Mouse (Mus musculus) midbrain, embryonic 14.5 days (tissue): ENCODE measurements at regions not wholly inside any gene's neighbourhood (a gene's known extent, or its start where the extent isn't known, plus 50 kb on each side); places are given as distances from the start of the nearest gene placed in this dataset.

Source experiments
- ATAC-seq: fragments of 200-750 bp; cut with Nextera tagmentation; 2 replicates; pipeline ENCODE4 v1.8.0; 2017; ENCODE audit warnings: moderate number of reproducible peaks, moderate library complexity; ENCODE audit not compliant: low FRiP score, low TSS enrichment
- DNase-seq: peaks from one replicate; pipeline ENCODE4 v3.0.0-alpha.2; 2015
- H3K27ac ChIP-seq: fragments of 300-500 bp; sonication (generic); replicated peaks from 2 replicates; pipeline ENCODE4 v1.5.1; 2014; ENCODE audit warnings: mild to moderate bottlenecking, low read depth, low read length, moderate library complexity
- H3K27me3 ChIP-seq: fragments of 300-500 bp; sonication (generic); 2 replicates; pipeline ENCODE4 v1.6.1; 2014; ENCODE audit warnings: low read length, control low read depth, mixed read lengths; ENCODE audit not compliant: control insufficient read depth, insufficient read depth
- H3K36me3 ChIP-seq: fragments of 300-500 bp; sonication (generic); 2 replicates; pipeline ENCODE4 v1.6.1; 2014; ENCODE audit warnings: low read length, control low read depth; ENCODE audit not compliant: control insufficient read depth, insufficient read depth
- H3K4me1 ChIP-seq: fragments of 300-500 bp; sonication (generic); 2 replicates; pipeline ENCODE4 v1.6.1; 2014; ENCODE audit warnings: mild to moderate bottlenecking, antibody characterized with exemption, low read length, control low read depth; ENCODE audit not compliant: control insufficient read depth, insufficient read depth
- H3K4me2 ChIP-seq: fragments of 300-500 bp; sonication (generic); 2 replicates; pipeline ENCODE4 v1.6.1; 2014; ENCODE audit warnings: mild to moderate bottlenecking, low read length, moderate library complexity
- H3K4me3 ChIP-seq: fragments of 300-500 bp; sonication (generic); replicated peaks from 2 replicates; pipeline ENCODE4 v1.5.1; 2014; ENCODE audit warnings: low read depth, low read length
- H3K9ac ChIP-seq: fragments of 300-500 bp; sonication (generic); replicated peaks from 2 replicates; pipeline ENCODE4 v1.6.1; 2014; ENCODE audit warnings: mild to moderate bottlenecking, low read length, moderate library complexity
- H3K9me3 ChIP-seq: fragments of 300-500 bp; sonication (generic); 2 replicates; pipeline ENCODE4 v1.6.1; 2016; ENCODE audit warnings: low read length, control low read depth, mixed read lengths; ENCODE audit not compliant: control insufficient read depth
- WGBS: fragments of 180-500 bp; shearing (Covaris S2); extraction: QIAGEN DNeasy Blood & Tissue Kit; methylation state at CpG from one replicate; pipeline ENCODE4 v1.1.7; 2014; 5-methylcytosine and 5-hydroxymethylcytosine counted together

GRCm38 (mm10) chr8:62752725-62753430 is 197.9 kb upstream of the Spock3 start:
- H3K36me3 ChIP-seq, result no peaks in the 10 kb centered on the region
- peak; percentile 69 for DNase-seq
- ATAC-seq, result peak; percentile 84
- no peaks in the 10 kb centered on the region for H3K27me3 ChIP-seq
- H3K27ac ChIP-seq, result no peak overlapping the region
- peaks cover 7% of the 10 kb centered on the region; the same call in 1 of the 2 replicates for H3K9me3 ChIP-seq
- no peak overlapping the region for H3K9ac ChIP-seq
- no peak overlapping the region for H3K4me3 ChIP-seq
- H3K4me1 ChIP-seq, result no peaks in the 10 kb centered on the region
- 24% methylated on average over 8 of the region's 8 CpGs for WGBS
- H3K4me2 ChIP-seq, result no peak overlapping the region

GRCm38 (mm10) chr8:62773766-62774165 is 177.0 kb upstream of the Spock3 start:
- Histone ChIP-seq H3K36me3 (no peaks in the 10 kb centered on the region), H3K9ac (no peak overlapping the region), H3K4me1 (no peaks in the 10 kb centered on the region), H3K27me3 (no peaks in the 10 kb centered on the region), H3K4me2 (no peak overlapping the region), H3K4me3 (no peak overlapping the region), H3K9me3 (no peaks in the 10 kb centered on the region), H3K27ac (no peak overlapping the region)
- no peak for ATAC-seq
- 76% methylated on average over 6 of the region's 6 CpGs for WGBS
- DNase-seq, result no peak

- no peaks in the 10 kb centered on the region for H3K27me3 ChIP-seq
- H3K27ac ChIP-seq, result no peak overlapping the region
- no peak for DNase-seq
- H3K9ac ChIP-seq, result no peak overlapping the region
- no peaks in the 10 kb centered on the region for H3K36me3 ChIP-seq
- no peaks in the 10 kb centered on the region for H3K4me1 ChIP-seq
- H3K4me2 ChIP-seq, result no peak overlapping the region
- no peaks in the 10 kb centered on the region for H3K9me3 ChIP-seq
- WGBS, result 87% methylated on average over 1 of the region's 1 CpGs
- H3K4me3 ChIP-seq, result no peak overlapping the region
- ATAC-seq, result no peak
Measured at GRCm38 (mm10) chr8:62804467-62804866, 146.3 kb upstream of the Spock3 start.
